ENCODE assay signal across 20 mouse cellular contexts in genomic region chr7:120941214-120941613, GRCm38 (mm10). TPM values are rescaled to one million over a fixed set of nuclear protein-coding genes. Genes with fewer than 3 reads are reported as not detected.
"Had no signal": no experiment of that assay in that cellular context is flagged by ENCODE, and none has a peak within 500 bp of the region (broad histone marks: within the 10 kb centered on the region; RNA-seq: fewer than 3 reads in every experiment).

No protein-coding gene starts in this region.

- H3K27me3 ChIP-seq: midbrain, embryonic 12.5 days; neural tube, embryonic 13.5 days; neural tube, embryonic 15.5 days had no signal

- H3K27ac ChIP-seq: midbrain, embryonic 10.5 days; midbrain, embryonic 12.5 days; neural tube, embryonic 13.5 days; neural tube, embryonic 15.5 days had no signal

- H3K4me3 ChIP-seq: midbrain, embryonic 10.5 days; midbrain, embryonic 12.5 days; myocyte; neural tube, embryonic 13.5 days; neural tube, embryonic 15.5 days had no signal

- H3K4me1 ChIP-seq: midbrain, embryonic 10.5 days; midbrain, embryonic 12.5 days; neural tube, embryonic 13.5 days; neural tube, embryonic 15.5 days had no signal

- DNase-seq: lung, embryonic 14.5 days; lung, postnatal 10 days; lung, postnatal 4 days; midbrain, embryonic 14.5 days; retina, postnatal 1 day; right cerebral cortex, adult 18-20 months; right cerebral cortex, postnatal 25 days; right cerebral cortex, postnatal 4 days; spleen, adult 18-20 months; thymus, adult 18-20 months; thymus, postnatal 14 days; thymus, postnatal 36 days had no signal

RNA-seq across cellular contexts. Expression of gene Mfsd13b, which starts 41.1 kb away (rescaled TPM):
- total RNA-seq: megakaryocyte, adult 5-6 weeks had no signal
- polyA plus RNA-seq: lung, embryonic 14.5 days; midbrain, embryonic 14.5 days; neural tube, embryonic 11.5 days; stomach, embryonic 14.5 days had no signal
